Mouse (Mus musculus): ENCODE measurements at regions not wholly inside any gene's neighbourhood (a gene's known extent, or its start where the extent isn't known, plus 50 kb on each side); places are given as distances from the start of the nearest gene placed in this dataset.

DNA sequence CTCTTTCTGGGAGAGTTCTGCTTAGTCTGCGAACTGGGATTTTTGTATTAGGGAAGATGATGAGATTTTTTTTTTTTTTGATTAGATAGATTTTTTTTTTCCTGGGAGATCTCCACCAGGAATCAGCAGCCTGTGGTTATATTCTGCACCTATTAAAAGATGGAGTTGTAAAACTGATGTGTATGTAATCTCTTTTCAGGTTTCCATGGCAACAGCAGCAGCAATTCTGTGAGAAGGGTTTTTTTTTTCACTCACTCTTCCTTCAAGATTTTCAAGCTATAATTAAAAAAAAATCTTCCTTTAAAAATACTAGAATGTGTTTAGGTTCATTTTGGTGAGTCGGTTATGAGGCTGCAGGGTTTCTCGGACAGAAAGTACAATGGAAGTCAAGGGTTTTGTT lies 224.5 kb upstream of the Daam1 start:
- ATAC-seq (ENCODE audit: low FRiP score): no peak
- Histone ChIP-seq H3K4me2 (no peak overlapping the region), H3K4me1 (replicated peaks) (peaks cover 11% of the 10 kb centered on the region), H3K27ac (peak overlapping the region; percentile 81), H3K9me3 (0 out of 2 replicates have a peak, but pooled peaks cover 3% of the 10 kb centered on the region), H3K27me3 (no peaks in the 10 kb centered on the region), H3K9ac (no peak overlapping the region), H3K4me3 (no peak overlapping the region), H3K36me3 (no peaks in the 10 kb centered on the region)
- WGBS: 59% methylated on average over 3 of the region's 3 CpGs

DNA sequence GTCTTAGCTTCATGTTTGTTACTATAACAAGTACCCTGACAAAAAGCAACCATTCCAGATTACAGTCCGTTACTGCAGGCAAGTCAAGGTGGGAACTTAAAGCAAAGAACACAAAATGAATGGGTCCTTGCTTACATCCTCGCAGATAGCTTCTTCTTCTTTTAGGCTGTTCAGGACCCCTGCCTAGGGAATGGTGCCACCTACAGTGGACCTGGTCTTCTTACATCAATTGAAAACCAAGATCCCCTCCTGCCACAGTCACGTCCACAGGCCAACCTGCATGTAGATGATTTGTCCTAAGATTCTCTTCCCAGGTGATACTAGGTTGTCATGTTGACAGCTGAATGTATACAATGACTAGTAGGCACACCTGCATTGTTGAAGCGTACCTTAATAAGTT lies 222.9 kb upstream of the Daam1 start:
- Histone ChIP-seq H3K4me3 (no peak overlapping the region), H3K27me3 (no peaks in the 10 kb centered on the region), H3K9ac (no peak overlapping the region), H3K4me2 (no peak overlapping the region), H3K9me3 (0 out of 2 replicates have a peak, but pooled peaks cover 3% of the 10 kb centered on the region), H3K36me3 (no peaks in the 10 kb centered on the region), H3K4me1 (replicated peaks) (0 out of 2 replicates have a peak, but pooled peaks cover 9% of the 10 kb centered on the region), H3K27ac (no peak overlapping the region)
- no peak for ATAC-seq (ENCODE audit: low FRiP score)
- 92% methylated on average over 4 of the region's 4 CpGs for WGBS

DNA sequence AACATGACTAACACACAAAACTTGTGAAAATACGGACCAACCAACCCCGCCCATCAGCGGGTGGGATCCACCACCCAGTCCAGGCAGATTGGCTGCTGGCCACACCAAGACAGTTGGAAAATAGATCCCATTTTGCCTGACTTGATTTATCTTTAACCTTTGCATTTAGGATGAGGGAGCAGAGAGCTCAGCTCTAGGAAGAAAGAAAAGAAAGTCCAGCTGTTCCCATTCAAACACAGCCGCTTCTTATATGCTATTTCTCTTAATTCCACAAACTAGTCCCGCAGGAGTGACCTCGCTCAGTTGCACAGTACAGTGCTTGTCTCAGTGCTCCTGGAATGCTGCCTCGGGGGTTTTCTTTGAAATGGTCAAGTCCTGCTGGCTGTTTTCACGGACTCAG lies 217.6 kb upstream of the Daam1 start:
- H3K4me3 ChIP-seq: no peak overlapping the region
- no peak overlapping the region for H3K27ac ChIP-seq
- no peaks in the 10 kb centered on the region for H3K27me3 ChIP-seq
- WGBS: 72% methylated on average over 8 of the region's 8 CpGs
- H3K9me3 ChIP-seq: no peaks in the 10 kb centered on the region
- H3K4me1 ChIP-seq (replicated peaks): no peaks in the 10 kb centered on the region
- H3K9ac ChIP-seq: no peak overlapping the region
- no peak overlapping the region for H3K4me2 ChIP-seq
- no peaks in the 10 kb centered on the region for H3K36me3 ChIP-seq
- no peak for ATAC-seq (ENCODE audit: low FRiP score)

DNA sequence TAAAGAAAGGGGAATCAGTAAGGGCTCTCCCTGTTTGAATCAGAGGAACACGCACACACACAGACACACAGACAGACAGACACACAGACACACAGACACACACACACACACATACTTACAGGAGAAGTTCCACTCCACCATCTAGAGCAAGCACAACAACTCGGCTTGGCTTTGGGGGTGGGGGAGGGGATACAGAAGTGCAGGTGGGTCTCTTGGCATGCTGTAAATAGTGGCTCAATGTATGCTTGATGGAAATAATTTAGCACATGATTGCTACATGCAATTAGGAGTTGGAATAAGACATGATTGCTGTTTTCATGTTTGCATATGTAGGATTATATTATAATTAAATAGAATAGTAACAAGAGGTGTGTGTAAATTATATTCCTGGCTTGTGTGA lies 215.9 kb upstream of the Daam1 start:
- Histone ChIP-seq H3K27me3 (no peaks in the 10 kb centered on the region), H3K36me3 (no peaks in the 10 kb centered on the region), H3K9ac (no peak overlapping the region), H3K4me1 (replicated peaks) (no peaks in the 10 kb centered on the region), H3K9me3 (no peaks in the 10 kb centered on the region), H3K27ac (no peak overlapping the region), H3K4me2 (no peak overlapping the region), H3K4me3 (no peak overlapping the region)
- 87% methylated on average over 2 of the region's 2 CpGs for WGBS
- no peak for ATAC-seq (ENCODE audit: low FRiP score)

DNA sequence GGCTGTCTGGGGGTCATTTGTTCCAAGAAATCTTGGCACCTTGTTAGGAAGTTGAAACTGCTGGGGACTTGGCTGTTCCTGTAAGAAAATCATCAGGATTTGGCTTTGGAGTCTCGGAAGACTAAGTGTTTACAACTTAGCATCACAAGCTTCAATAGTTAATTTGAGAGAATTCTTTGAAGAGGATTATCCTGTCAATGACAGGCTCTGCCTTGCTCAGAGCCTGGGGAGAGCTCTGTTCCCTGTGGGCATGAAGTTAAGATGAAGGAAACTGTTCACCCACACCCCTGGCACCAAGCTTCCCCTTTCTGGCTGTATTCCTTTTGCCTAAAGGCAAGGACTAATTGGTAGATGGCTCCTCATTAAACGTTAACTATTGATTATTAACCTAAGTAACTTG lies 215.5 kb upstream of the Daam1 start:
- H3K27me3 ChIP-seq: no peaks in the 10 kb centered on the region
- H3K4me2 ChIP-seq: no peak overlapping the region

DNA sequence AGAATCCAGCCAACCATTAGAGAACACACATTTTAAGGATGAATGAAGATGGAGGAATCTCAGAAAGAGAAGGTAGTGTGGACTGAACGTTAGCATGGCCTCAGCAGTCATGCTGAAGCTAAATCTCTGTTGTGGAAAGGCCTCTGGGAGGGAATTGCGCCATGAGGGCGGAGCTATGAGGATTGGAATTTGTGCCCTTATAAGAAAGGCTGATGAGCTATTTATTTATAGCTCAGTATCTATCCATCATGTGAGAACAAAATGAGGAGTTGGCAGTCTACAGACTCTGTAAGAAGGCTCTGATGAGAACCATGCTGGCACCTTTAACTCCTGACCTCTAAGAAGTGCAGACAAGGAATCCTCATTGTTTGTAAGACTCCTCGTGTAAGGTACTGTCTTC lies 214.8 kb upstream of the Daam1 start:
- no peaks in the 10 kb centered on the region for H3K9me3 ChIP-seq
- no peak overlapping the region for H3K4me3 ChIP-seq
- H3K27ac ChIP-seq: no peak overlapping the region
- no peak overlapping the region for H3K9ac ChIP-seq
- WGBS: 84% methylated on average over 4 of the region's 4 CpGs
- no peak overlapping the region for H3K4me2 ChIP-seq
- H3K36me3 ChIP-seq: no peaks in the 10 kb centered on the region
- H3K4me1 ChIP-seq (replicated peaks): no peaks in the 10 kb centered on the region
- no peaks in the 10 kb centered on the region for H3K27me3 ChIP-seq
- no peak for ATAC-seq (ENCODE audit: low FRiP score)

More for the DNA sequence above, 215.5 kb upstream of the Daam1 start:
- ATAC-seq (ENCODE audit: low FRiP score): no peak
- Histone ChIP-seq H3K4me1 (replicated peaks) (no peaks in the 10 kb centered on the region), H3K27ac (no peak overlapping the region), H3K4me3 (no peak overlapping the region), H3K36me3 (no peaks in the 10 kb centered on the region), H3K9ac (no peak overlapping the region), H3K9me3 (no peaks in the 10 kb centered on the region)
- 85% methylated on average over 2 of the region's 2 CpGs for WGBS

DNA sequence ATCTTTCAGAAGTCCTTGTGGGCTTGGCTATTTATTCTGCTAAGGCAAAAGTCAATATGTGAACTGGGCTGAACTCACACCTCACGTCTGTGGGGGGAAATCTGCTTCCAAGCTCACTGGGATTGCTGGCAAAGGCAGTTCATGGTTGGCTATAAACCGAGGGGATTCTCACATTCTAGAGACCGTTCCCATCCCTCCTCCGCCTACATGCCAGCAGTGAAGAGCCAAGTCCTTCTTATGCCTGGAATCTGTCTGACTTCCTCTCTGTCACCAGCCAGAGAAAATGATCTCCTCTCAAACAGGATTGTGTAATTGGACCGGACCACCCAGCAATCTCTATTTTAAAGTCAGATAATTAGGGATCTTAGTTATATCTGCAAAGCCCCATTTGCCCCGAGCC lies 212.4 kb upstream of the Daam1 start:
- H3K27ac ChIP-seq: no peak overlapping the region
- 87% methylated on average over 6 of the region's 6 CpGs for WGBS
- H3K4me1 ChIP-seq (replicated peaks): no peaks in the 10 kb centered on the region
- H3K4me3 ChIP-seq: no peak overlapping the region
- no peaks in the 10 kb centered on the region for H3K9me3 ChIP-seq
- H3K4me2 ChIP-seq: no peak overlapping the region
- no peaks in the 10 kb centered on the region for H3K36me3 ChIP-seq
- H3K27me3 ChIP-seq: no peaks in the 10 kb centered on the region
- no peak overlapping the region for H3K9ac ChIP-seq
- no peak for ATAC-seq (ENCODE audit: low FRiP score)

DNA sequence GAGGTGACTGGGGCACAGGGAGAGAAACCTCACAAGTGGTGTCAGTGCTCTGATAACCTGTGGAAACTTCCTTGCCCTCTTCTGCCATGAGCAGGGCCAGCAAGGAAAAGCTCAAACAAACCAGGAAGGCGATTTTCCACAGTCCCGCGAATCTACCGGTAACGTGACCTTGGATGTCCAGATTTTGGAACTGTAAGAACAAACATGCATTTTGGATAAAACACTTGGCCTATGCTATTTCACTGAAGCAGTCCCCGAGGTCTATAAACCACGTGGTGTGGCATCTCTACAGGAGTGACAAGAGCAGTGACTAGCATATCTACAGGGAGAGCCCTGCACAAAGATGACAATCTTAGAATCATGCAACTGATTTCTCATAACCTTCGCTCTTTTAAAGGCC lies 211.9 kb upstream of the Daam1 start:
- H3K9ac ChIP-seq: no peak overlapping the region
- no peak overlapping the region for H3K4me2 ChIP-seq
- no peak overlapping the region for H3K27ac ChIP-seq
- no peak overlapping the region for H3K4me3 ChIP-seq
- no peaks in the 10 kb centered on the region for H3K36me3 ChIP-seq
- no peaks in the 10 kb centered on the region for H3K27me3 ChIP-seq
- H3K9me3 ChIP-seq: no peaks in the 10 kb centered on the region
- no peaks in the 10 kb centered on the region for H3K4me1 ChIP-seq (replicated peaks)
- 88% methylated on average over 8 of the region's 8 CpGs for WGBS
- ATAC-seq (ENCODE audit: low FRiP score): no peak

DNA sequence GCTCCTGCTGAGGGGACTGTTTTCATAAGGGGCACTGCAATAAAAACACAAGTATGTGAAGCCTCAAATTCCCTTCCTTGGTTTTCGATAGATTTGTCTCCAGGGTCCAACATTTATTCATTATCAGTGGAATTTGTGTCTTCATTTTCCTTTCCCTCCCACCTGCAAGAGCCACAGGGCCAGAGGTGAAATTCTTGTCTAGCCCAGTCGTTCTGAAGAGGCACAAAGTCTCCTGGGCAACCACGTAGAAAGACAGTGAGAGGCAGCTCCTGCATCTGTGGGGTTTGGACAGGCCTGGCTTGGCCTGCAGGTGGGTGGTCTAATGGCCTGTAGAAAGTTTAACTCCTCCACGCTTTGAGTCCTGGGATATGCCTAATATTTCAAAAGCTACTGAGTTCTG lies 211.3 kb upstream of the Daam1 start:
- no peak overlapping the region for H3K4me3 ChIP-seq
- 39% methylated on average over 4 of the region's 4 CpGs for WGBS
- H3K4me2 ChIP-seq: no peak overlapping the region
- H3K36me3 ChIP-seq: no peaks in the 10 kb centered on the region
- no peaks in the 10 kb centered on the region for H3K9me3 ChIP-seq
- no peak overlapping the region for H3K9ac ChIP-seq
- no peak overlapping the region for H3K27ac ChIP-seq
- no peaks in the 10 kb centered on the region for H3K27me3 ChIP-seq
- H3K4me1 ChIP-seq (replicated peaks): peaks cover 5% of the 10 kb centered on the region; the same call in 1 of the 2 replicates
- ATAC-seq (ENCODE audit: low FRiP score): no peak

DNA sequence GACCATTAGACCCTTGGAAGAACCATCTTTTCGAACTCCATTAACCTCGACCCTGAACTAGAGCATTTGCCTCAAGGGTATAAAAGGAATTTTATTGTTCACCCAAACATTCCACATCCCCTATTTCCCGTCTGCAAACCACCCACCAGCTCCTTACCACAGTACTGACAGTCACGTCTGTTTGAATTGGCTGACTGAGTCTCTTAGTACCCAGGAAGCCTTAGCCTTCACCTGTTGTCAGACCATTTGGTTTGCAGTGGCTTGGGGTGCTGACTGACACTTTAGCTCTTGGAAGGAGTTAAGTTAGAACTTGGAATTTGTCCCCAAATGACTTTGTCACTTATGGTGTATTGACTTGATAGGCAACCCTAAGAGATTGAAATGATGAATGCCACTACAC lies 209.3 kb upstream of the Daam1 start:
- H3K9me3 ChIP-seq: no peaks in the 10 kb centered on the region
- 64% methylated on average over 4 of the region's 4 CpGs for WGBS
- no peak overlapping the region for H3K4me2 ChIP-seq
- no peak overlapping the region for H3K27ac ChIP-seq
- ATAC-seq (ENCODE audit: low FRiP score): no peak
- no peak overlapping the region for H3K9ac ChIP-seq
- H3K36me3 ChIP-seq: no peaks in the 10 kb centered on the region
- no peaks in the 10 kb centered on the region for H3K27me3 ChIP-seq
- no peak overlapping the region for H3K4me3 ChIP-seq
- peaks cover 11% of the 10 kb centered on the region; the same call in 1 of the 2 replicates for H3K4me1 ChIP-seq (replicated peaks)

DNA sequence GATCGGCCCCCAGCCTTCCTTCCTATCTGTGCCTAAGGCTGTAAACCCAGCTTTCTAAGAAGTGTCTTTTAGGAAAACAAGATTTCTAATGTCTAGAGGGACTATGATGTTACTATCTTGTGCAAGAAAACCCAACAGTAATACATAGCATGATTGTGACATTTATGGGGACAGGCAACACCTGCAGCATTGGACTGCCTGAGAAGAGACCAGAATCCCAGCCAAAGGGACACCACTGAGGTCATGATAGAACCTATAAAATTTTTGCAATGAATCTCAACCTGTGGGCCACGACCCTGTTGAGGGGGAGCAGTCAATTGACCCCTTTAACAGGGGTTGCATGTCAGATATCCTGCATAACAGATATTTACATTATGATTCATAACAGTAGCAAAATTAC lies 208.1 kb upstream of the Daam1 start:
- Histone ChIP-seq H3K4me3 (no peak overlapping the region), H3K4me2 (no peak overlapping the region), H3K9ac (no peak overlapping the region), H3K4me1 (replicated peaks) (peaks cover 21% of the 10 kb centered on the region), H3K27me3 (0 out of 2 replicates have a peak, but pooled peaks cover 5% of the 10 kb centered on the region), H3K9me3 (no peaks in the 10 kb centered on the region), H3K27ac (no peak overlapping the region), H3K36me3 (no peaks in the 10 kb centered on the region)
- 92% methylated on average over 2 of the region's 2 CpGs for WGBS
- no peak for ATAC-seq (ENCODE audit: low FRiP score)

DNA sequence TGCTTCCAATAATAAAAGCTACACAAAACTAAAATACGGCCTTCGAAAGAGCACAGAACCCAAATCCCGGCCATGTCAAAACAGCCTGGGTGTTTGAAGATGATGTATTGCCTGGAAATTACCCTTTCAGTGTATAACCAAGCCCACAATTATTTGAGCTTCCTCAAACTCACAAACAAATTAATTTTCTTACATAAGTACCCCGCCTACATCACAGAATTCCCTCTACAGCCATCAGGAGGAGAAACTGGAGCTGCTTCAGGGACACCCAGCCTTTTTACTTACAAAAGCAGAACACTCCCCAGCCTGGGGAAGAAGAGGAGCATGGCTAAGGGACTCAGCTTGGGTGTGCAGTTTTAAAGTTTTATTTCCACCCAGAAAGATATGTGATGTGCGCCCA lies 207.6 kb upstream of the Daam1 start:
- no peak overlapping the region for H3K27ac ChIP-seq
- H3K9me3 ChIP-seq: no peaks in the 10 kb centered on the region
- H3K4me2 ChIP-seq: no peak overlapping the region
- no peaks in the 10 kb centered on the region for H3K36me3 ChIP-seq
- 0 out of 2 replicates have a peak, but pooled peaks cover 5% of the 10 kb centered on the region for H3K27me3 ChIP-seq
- WGBS: 88% methylated on average over 5 of the region's 5 CpGs
- ATAC-seq (ENCODE audit: low FRiP score): no peak
- no peak overlapping the region for H3K4me3 ChIP-seq
- peaks cover 25% of the 10 kb centered on the region for H3K4me1 ChIP-seq (replicated peaks)
- H3K9ac ChIP-seq: no peak overlapping the region

DNA sequence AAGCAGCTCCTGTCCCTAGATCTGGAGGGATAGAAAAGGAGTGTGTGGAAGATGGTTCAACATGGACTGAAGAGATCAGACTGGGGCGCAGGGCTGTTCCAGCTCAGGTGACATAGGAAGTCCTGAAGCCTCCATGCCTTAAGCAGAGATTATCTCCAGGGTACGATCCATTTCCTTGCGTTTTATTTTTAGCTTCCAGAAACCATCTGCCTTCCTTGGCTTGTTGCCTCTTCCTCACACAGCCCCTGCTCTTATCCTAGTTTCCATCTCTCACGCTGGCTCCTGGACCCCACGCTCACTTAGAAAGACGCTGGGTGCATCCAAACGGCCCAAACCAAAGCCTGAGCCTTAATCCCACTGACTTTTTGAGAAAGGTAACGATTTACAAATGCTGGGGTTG lies 206.8 kb upstream of the Daam1 start:
- no peak overlapping the region for H3K4me3 ChIP-seq
- no peak overlapping the region for H3K9ac ChIP-seq
- no peaks in the 10 kb centered on the region for H3K36me3 ChIP-seq
- no peak overlapping the region for H3K27ac ChIP-seq
- no peaks in the 10 kb centered on the region for H3K9me3 ChIP-seq
- 80% methylated on average over 8 of the region's 8 CpGs for WGBS
- 0 out of 2 replicates have a peak, but pooled peaks cover 5% of the 10 kb centered on the region for H3K27me3 ChIP-seq
- ATAC-seq (ENCODE audit: low FRiP score): no peak
- H3K4me1 ChIP-seq (replicated peaks): peaks cover 33% of the 10 kb centered on the region
- no peak overlapping the region for H3K4me2 ChIP-seq

Measured in hindbrain, embryonic 13.5 days (tissue).